In the genomic region with DNA sequence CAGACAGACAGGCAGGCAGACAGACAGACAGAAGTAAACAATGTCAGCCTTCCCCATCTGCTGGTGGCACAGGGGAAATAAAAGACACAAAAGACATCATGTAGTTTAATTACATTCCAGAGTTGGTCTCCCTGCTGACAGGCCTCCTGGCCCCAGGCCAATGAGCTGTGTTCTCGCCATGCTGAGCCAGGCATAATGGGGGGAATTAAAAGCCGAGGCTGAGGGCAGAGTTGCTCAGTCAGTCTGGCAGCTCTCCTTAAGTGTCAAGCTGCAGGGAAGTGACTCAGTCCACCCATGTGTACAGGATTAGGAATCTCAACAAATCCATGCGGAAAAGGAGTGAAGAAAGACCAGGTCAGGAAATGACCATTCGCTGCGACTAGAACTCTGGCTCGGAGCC, we compare ENCODE assay signal across 8 mouse cellular contexts.
A peak's percentile ranks its signal among the peaks of the same experiment; 100 is the strongest.
DNase-seq lines count a peak whose midpoint lies in the region; ATAC-seq lines count a peak whose summit lies in the region.

No protein-coding gene starts in this region.

- 18% methylated on average over 6 of the region's 6 CpGs for WGBS in embryonic facial prominence, embryonic 13.5 days
- WGBS in heart, embryonic 15.5 days, result 11% methylated on average over 6 of the region's 6 CpGs

- peaks cover 14% of the 10 kb centered on the region for H3K4me1 ChIP-seq in embryonic facial prominence, embryonic 13.5 days
- H3K4me1 ChIP-seq in heart, embryonic 15.5 days (replicated peaks), result peaks cover 13% of the 10 kb centered on the region

- peak; percentile 5 for DNase-seq in ovary, postnatal 14 days (ENCODE audit: low spot score)
- no peak for DNase-seq in ovary, adult 18-20 months (ENCODE audit: low spot score)
- DNase-seq in kidney, postnatal 25 days, result peak; percentile 71 to 74
- DNase-seq in lung, postnatal 10 days, result peak; percentile 78
- peak; percentile 54 for DNase-seq in right cerebral cortex, postnatal 14 days
- no peak for DNase-seq in urinary bladder, adult 18-20 months (ENCODE audit: low spot score in 2 of 2)

- H3K4me2 ChIP-seq in embryonic facial prominence, embryonic 13.5 days, result peak overlapping the region; percentile 24
- H3K4me2 ChIP-seq in heart, embryonic 15.5 days, result peak overlapping the region; percentile 19; the same call in 1 of the 2 replicates

- no peak overlapping the region for H3K9ac ChIP-seq in embryonic facial prominence, embryonic 13.5 days
- H3K9ac ChIP-seq in heart, embryonic 15.5 days, result no peak overlapping the region

- peak; percentile 62; the same call in 1 of the 2 replicates for ATAC-seq in embryonic facial prominence, embryonic 13.5 days (ENCODE audit: insufficient number of reproducible peaks, insufficient read depth, low FRiP score, low TSS enrichment, low read depth)
- ATAC-seq in heart, embryonic 15.5 days (replicated peaks; ENCODE audit: insufficient number of reproducible peaks, insufficient read depth, low FRiP score, low read depth), result peak; percentile 93

- H3K27ac ChIP-seq in embryonic facial prominence, embryonic 13.5 days, result peak overlapping the region; percentile 77
- H3K27ac ChIP-seq in heart, embryonic 15.5 days, result peak overlapping the region; percentile 1

- H3K27me3 ChIP-seq in embryonic facial prominence, embryonic 13.5 days, result no peaks in the 10 kb centered on the region
- no peaks in the 10 kb centered on the region; the same call in 1 of the 2 replicates for H3K27me3 ChIP-seq in heart, embryonic 15.5 days

- no peaks in the 10 kb centered on the region for H3K36me3 ChIP-seq in embryonic facial prominence, embryonic 13.5 days
- H3K36me3 ChIP-seq in heart, embryonic 15.5 days, result no peaks in the 10 kb centered on the region

- H3K9me3 ChIP-seq in embryonic facial prominence, embryonic 13.5 days, result no peaks in the 10 kb centered on the region
- no peaks in the 10 kb centered on the region for H3K9me3 ChIP-seq in heart, embryonic 15.5 days (replicated peaks)

- no peak overlapping the region for H3K4me3 ChIP-seq in embryonic facial prominence, embryonic 13.5 days
- H3K4me3 ChIP-seq in heart, embryonic 15.5 days, result no peak overlapping the region

Comparison
In these comparisons a context has a peak if more than half of its experiments do, and no peak if none do; other contexts are left out.
1. DNase-seq: peak in ovary, postnatal 14 days (single experiment), kidney, postnatal 25 days (2 of 2), lung, postnatal 10 days (single experiment) and right cerebral cortex, postnatal 14 days (single experiment); none in ovary, adult 18-20 months (single experiment) and urinary bladder, adult 18-20 months (0 of 2).